Mouse (Mus musculus) adrenal gland, postnatal 4 days (tissue): ENCODE results near the gene Aqp1. TPM values are rescaled to one million over a fixed set of nuclear protein-coding genes. Genes with fewer than 3 reads are reported as not detected.

ENCODE experiments used
- DNase-seq, 2 experiments: peaks; one replicate each; pipeline ENCODE4 v3.0.0; 2021 to 2022; ENCODE audit warnings: low spot score in 2 of 2, mixed read lengths in 2 of 2
- total RNA-seq, 2 experiments: library from RNA; stranded (reverse); gene quantifications; 2 replicates each; pipeline ENCODE4 v1.2.3; 2021

The Aqp1 gene
- total RNA-seq, 2 experiments from 2014 or later = 71.4 to 78.1 TPM

DNA sequence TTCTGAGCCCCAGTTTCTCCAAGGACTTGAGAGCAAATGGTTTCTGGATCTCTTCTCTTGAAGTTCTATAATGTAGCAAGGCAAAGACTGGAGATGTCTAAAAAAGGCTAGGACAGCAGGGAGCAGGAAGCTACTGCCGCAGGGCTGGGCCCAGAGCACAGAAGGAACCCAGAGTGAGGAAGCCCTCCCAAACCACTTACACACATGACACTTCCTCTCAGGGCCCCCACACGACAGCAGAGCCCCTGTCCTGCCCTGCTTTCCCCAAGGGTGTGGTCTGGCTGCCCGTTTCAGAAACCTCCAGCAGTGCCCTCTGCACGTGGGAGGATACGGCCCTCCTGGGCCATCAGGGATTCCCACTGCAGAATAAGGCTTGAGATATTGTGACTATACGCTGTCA lies 4.9 kb upstream of the Aqp1 start:
- DNase-seq = no peak

DNA sequence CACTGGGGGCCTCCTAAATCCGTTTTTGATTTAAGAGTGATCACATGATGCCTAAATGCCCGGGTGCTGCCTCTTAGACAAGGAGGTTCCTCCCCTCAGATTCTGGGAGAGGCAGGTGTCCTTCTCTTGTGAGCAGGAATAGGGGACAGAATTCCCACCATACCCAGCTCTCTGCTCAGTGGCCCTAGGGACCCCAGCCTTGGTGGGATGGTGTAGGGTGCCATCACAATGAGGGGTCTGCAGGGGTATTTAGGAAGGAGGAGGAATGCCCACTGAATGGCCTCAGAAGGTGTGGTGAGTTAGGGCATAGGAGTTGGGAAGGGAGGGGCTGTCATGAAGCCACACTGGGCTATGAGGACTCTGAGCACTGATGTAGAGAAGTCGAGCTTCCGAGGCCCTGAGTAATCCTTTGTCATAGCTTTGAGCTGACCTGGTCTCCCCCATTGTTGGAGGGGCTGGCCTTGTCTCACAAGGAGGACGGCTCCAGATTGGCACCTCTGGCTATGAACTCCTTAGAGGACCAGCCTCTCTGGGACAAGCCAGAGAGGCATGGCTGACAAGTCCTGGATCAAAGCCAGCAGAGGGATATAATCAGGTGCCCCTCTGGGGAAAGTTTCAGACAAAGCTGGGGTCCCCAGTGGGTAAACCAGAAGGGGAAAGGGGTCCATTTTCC lies 4.0 kb upstream of the Aqp1 start:
- no peak for DNase-seq

DNA sequence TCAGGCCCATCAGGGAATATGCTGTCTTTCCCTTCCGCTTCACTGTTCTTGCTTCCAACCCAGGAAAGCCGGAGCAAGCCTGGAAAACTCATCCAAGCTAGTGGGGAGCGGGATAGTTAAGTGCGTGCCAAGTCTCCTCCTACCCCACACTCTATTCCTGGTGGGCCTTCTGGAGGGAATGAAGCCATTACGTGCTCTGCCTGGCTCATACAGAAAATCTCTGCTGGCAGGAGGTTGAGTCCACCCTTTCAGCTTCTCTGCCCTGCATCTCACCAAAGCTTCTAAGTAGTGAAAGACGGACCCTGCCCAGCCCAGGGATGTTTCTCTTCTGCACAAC lies 3.5 kb upstream of the Aqp1 start:
- no peak for DNase-seq

DNA sequence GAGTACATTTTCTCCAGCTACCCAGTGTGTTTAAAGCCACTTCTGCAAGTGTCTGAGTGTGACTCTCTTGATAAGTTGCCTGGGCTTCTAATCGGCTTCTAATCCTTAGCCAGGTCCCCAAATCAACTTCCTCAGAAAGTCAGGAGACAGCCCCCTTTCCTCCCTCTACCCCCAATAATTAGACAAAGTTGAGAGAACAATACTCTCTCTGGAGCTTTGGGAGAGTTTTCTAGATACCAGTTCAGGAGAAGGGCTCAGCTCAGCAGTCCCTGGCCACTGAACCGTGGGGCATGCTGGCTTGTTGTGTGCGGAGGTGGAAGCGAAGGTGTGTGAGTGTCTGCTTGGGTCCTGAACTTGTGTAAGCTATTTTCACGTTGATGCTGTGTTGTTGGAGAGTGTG lies 1.0 kb downstream of the Aqp1 start:
- no peak for DNase-seq

DNA sequence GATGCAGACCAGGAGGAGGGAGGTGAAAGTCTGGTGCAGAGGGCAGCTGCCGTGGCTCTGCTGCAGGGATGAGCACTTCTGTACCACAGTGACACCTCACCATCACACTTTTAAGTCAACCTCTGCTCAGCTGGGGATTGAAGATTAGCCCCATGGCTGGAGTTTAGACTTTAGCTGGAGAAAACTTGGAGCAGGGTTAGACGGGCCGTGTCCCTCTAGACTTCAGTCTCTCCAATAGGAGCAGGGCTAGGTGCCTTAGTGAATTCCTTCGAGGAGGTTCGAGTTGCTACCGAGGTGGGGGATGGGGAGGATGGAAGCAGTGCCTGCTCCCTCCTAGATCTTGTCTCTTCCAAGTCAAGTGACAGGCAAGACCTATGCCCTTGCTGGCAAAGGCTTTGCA lies 1.8 kb downstream of the Aqp1 start:
- no peak for DNase-seq

DNA sequence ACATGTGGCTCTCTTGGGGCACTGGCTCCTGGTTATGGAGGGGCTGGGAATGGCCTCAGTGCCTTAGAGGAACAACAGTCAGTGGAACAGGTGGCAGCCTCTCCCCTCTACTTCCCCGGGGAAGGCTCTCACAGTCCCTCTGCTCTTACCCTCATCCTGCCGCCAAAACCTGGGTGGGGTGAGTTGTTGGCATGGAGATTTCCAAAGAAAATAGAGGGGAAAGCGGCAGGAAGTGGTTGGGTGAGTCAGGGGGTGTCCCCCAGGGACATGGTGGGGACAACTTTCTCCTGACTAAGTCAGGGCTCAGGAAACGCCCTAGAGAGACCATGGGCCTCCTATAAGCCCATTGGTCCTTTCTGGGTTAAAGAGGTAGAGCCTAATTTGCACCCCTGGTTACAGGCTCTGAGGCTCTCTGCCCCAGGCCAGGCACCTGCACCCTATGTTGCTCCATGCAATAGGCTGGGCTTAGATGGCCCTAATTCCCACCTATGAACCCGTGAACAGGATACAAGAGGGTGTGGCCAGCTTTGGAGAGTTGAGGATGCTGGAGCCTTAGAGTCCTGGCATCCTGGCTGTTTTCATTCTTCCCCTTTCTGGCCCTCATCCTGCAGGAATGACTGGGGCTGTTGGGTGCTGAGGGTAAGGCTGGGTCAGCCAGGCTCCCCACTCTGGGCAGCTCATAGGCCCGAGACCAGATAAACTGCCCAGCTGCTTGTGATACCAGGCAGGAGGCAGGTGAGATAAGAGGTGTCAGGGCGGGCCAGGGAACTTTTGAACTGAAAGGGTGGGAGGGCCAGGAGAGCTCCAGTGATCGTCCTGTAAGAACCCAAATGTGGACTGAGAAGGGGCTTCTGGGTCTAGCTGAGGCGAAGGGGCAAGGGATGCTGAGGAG lies 2.9 kb downstream of the Aqp1 start:
- DNase-seq = no peak

DNA sequence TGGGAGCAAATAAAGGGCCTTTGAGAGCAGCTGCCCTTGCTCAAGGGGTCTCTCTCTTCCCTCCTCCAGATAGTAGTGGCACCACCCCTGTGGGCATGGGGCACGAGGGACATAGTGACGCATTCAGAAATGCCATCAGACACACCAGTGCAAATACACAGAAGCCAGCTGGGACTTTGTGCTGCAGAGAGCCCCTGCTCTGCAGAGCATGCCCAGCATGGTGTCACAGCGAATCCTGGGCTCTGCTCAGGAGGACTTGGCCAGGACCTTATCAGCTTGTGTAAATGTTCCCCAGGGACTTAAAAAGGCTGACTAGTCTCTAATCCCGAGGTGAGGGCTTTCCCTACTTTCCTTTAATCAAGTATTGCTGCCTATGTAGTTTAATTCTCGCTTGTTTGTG lies 5.5 kb downstream of the Aqp1 start:
- no peak for DNase-seq

DNA sequence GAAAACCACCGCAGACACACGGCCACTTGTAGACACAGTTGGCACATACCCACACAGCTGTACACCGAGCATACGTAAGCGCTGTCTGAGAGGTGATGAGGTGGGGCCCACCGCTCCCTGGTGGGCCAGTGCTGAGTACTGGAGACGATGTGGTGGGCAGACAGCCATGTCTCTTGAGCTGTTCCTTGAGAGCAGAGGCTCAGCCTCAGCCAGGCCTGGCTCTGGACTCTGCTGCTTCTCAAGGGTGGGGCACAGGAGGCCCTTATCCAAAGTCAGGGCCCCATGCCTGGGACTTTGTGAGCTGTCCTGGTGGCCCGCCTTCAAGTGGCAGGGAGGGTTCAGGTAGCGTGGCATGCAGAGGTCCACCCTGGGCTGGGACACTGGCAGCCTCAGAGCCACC lies 6.1 kb downstream of the Aqp1 start:
- no peak for DNase-seq

DNA sequence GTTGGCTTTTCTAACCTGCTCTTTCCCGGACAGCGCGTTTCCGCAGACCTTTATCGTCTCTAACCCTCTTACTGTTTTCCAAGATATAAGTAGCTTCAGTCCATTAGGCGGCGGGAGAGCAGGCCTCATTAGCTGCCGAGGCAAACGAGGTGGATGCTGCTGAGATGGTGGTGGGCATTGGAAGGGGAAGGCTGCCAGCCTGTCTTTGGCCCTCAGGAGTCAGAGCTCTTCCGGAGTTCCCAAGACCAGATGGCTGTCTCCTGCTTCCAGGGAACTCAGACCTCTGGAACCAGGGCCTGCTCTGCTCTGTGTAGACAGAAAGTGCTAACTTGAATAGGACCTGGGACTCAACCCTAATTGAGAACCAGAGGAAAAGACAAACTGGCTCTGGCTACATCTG lies 7.2 kb downstream of the Aqp1 start:
- no peak for DNase-seq

DNA sequence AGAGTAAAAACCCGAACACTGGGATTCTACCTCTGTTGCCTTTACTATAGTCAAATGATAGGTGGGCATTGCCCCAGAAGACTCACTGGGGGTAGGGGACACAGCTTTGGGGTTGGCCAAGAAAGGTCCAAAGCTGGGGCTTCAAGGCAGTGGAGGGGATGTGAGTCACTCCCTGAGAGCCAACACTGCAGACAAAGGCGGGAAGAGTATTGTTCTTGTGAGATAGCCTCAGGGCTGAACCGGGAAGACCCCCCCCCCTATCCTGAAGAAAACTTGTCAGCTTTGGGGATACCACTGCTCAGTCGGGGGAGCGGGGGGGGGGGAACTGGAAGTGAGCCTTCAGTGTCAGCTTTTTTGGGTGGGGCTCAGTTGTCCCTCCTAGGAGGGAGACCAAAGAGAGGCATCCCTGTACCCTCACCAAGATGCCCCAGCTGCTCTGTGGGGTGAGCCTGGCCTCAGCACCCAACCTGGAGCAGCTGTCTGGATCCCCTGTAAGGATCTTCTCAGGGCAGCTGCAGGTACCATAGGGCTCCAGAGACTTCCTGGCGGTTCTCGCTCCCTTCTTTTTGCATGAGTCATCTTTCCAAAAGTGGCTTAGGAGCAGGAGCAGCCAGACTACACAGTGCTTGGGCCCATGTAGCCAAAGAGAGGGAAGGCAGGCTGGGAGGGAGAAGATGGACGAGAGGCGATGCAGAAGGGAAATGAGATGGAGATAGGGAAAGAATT lies 8.2 kb downstream of the Aqp1 start:
- no peak for DNase-seq

DNA sequence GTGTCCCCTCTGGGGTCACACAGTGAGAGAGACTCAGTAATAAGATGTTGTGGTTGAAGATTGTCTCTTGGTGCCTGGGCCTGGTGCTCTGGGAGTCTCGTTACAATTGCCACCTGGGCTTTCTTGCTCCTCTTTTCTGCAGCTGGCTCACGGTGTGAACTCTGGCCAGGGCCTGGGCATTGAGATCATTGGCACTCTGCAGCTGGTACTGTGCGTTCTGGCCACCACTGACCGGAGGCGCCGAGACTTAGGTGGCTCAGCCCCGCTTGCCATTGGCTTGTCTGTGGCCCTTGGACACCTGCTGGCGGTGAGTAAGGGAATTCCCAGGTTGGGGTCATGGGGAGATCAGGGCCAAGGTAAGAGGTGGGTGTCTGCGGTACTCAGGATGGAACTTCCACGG lies 9.0 kb downstream of the Aqp1 start:
- DNase-seq = no peak

DNA sequence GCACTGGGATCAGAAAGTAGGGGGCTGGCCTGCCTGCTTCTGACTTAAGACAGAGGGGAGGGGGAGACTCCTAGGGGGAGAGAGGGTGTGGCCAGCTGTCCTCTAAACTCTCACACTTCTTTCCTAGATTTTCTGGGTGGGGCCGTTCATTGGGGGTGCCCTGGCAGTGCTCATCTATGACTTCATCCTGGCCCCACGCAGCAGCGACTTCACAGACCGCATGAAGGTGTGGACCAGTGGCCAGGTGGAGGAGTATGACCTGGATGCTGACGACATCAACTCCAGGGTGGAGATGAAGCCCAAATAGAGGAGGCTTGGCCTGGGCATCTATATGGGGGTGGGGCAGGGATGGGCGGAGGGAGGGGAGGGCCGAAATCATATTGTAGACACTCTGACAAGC lies 10.3 kb downstream of the Aqp1 start:
- DNase-seq = no peak

DNA sequence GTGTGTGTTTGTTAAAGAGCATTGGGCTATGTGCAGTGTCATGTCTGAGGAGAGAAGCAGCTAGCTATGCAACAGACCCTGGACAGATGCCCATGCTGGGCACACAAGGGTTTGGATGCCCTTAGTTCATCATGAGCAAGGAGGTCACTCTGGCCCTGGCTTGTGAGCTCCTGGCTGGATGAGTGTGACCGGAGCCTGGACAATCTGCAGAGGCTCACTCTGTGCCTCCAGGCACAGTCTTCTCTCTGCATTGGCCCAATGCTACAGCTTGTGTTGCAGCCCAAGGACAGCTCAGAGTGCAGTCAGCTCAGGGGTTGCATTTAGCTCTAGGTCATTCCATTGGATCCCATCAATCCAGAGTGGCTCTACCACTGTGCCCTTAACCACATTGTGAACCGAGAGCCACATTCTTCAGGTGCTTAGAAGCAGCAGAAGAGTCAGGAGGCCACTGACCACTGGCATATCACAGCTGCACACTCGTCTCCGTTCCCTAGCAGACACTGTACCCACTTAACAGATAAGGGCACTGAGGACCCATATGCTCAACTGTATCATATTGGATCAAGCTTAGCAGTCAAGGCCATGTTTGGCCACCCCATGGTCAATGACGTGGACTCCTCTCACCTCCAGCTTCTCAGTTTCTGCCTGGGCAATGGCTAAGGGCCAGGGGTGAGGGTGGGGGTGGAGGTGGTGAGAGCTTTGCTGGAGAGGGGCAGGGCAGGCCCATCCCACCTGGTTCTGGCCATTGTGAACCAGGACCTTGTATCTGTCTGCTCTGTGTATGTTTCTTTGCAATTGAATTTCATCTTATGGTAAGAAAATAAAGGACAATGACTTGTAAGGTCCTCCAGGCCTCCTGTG lies 11.7 kb downstream of the Aqp1 start:
- DNase-seq = no peak

DNA sequence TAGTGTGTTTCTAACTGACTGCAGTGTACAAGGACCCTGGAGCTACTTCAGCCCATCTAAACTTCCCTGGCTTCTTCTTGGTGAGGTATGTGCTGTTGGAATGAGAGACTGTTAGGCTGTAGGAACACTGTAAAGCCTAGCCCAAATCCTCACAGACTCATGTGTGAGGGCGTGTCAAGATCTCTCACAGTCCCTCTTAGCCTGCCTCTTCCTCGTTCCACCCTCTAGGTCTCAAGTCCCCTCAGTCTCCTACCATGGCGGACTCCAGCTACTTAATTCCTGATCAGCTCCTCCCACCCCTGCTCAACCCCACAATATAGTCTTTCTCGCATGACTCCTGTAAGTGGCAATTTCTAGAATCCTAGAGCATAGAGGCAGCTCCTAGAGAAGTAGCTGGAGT lies 13.0 kb downstream of the Aqp1 start:
- DNase-seq = no peak

DNA sequence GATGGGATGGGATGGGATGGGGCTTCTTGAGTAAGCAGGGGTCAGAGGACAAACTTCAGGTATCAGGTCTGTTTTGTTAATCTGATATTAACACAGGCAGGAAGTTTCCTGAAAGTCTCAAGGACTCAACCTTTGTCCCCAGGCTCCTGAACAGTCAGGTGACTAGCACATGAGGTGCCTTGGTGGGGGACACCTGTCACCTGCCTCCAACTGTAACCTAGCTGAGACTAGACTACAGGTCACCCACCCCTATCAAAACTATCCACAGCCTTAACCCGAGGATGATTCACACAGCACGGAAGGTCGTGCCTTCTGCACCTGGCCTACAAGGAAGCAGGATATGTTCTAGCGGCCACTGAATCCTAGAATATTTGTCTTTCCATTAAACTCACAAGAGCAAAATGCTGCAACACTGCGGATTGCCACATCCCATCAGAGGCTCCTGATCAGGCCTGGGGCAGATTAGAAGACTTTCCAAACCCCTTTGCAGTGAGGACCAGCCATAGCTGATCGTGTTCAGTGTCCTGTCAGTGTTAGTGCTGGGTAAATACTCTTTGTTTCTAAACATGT lies 14.2 kb downstream of the Aqp1 start:
- no peak for DNase-seq

DNA sequence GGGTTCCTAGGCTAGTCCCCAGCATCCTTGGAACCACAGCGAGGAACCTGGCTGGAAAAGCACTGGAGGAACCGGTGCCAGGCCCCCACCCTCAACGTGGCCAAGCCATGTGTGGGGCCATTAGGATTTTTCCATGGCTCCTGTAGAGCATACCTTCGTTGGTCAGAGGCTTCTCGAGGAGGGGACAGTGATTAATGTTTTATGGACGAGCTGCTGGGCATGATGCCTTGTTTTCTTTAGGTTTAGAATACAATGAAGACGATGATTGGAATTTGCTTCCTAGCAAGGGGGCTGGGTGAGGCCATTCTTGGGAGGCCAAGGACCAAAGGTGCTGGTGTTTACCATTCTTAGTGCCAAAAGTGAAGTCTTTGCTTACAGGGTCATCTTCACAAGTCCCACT lies 15.5 kb downstream of the Aqp1 start:
- no peak for DNase-seq

DNA sequence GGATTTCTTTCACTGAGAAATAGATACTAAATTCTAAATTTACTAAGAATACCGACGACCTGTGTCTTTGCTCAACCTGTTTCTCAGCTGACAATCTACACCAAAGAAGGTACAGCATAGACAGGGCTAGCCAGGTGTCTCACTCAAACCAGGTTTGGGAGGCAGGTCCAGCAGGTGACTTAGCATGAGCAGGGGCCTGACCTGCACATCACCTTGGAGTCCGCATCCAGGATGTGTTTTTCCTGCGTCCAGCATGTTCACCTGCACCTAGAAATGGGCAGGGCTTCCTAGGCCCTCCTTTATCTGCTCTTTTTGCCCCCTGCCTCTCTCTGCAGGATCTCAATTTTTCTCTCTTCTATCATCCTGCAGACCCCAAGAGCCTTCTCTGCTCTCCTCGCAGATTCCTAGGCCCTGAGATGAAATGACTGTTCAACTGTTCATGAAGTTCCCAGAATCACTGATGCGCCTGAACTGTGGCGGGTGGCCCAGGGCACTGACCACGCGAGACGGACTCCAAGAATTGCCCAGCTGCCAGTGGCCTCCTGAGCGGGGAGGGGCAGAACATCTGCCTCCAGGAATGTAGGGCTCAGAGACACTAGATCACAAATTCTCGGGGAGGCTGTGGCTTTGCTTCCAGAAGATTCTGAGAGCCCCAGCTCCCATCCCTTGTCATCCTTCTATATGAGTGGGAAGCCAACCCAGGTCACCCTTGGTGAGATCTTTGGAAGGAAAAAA lies 17.6 kb downstream of the Aqp1 start:
- DNase-seq = no peak

DNA sequence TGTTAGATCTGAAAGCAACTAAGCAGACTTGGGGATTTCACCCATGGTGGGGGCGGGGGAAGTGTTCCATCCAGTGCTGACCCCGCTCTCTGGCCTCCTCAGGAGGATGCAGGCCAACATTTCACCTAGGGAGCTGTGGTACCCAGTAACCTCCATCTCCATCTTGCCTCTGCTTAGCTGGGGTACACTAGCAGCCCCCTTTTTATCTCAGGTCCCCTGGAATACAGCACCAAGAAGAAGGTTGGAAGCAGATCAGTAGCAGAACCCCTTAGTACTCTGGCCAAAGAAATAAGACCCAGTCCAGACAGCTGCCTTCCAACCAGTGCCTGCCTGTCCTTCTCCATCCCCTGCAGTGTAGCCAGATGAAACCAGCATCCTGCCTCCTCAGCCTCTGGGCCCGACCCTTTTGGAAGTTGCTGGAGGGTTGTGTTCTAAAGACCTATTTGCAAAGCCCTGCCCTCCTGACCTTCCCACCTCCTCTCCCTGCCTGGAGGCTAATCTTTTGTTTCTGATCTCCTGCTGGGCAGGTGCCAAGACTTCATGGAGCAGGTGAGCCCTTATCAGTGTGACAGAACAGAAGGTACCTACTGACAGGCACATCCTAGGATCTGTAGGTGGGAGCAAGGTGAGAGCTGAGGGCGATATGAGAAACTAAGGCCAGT lies 18.4 kb downstream of the Aqp1 start:
- DNase-seq = no peak

DNA sequence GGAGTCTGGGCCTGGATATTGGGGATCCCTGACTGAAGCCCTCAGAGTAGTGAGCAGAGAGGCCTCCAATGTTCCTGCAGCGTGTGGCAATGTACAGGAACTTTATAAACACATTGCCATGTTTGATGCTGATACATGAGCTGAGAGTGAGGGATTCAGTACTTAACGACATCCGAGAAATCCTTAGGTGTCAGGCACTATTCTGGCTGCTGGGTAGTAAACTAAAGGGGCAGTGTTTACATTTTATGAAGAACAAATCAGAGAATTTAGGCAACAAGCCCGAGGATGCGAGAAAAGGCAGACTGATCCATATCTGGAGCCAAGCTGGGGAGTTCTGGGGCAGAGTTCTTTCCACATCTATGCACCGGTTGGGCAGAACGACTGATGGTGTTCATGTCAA lies 19.3 kb downstream of the Aqp1 start:
- no peak for DNase-seq
